Mouse (Mus musculus): ENCODE data around the gene Abhd18.
"Not testable (repeated sequence)": the region's sequence is repeated elsewhere in the genome, so short reads cannot be mapped to it uniquely, and the experiment has no call there.

DNA sequence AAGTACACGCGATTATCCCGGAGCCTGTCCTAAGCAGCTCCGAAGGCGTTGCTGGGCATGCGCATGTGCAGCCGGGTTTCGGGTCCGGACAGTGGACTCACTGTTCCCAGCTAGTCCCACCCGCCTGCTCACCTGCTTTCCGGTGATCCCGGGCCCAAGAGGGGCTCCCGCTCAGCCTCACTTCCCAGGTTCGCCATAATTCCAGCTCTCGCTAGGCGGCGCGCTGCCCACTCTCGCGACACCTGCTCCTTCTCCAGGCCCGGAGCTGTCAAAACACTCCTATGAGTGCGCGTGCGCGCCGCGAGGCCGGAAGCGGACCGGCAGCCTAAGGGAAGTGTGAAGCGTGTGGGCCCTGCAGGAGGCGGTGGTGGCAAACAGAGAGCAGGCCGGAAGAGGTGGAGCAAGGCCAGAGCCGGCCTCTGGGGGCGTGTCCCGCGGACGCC lies 47.1 kb downstream of the Abhd18 start:
- peak; percentile 54 for TF ChIP-seq CTCF (IDR thresholded peaks at IDR 0.05; ENCODE audit: insufficient read depth, low read depth, low read length)
- not testable (repeated sequence) for TF ChIP-seq POLR2A (IDR thresholded peaks at IDR 0.05; ENCODE audit: insufficient read depth, low read depth, low read length)
